Mouse (Mus musculus) heart, embryonic 16.5 days (tissue): Measurements from ENCODE around the gene Aven. TPM values are rescaled to one million over a fixed set of nuclear protein-coding genes. Genes with fewer than 3 reads are reported as not detected.

Experiments used
- ATAC-seq: fragments of 200-750 bp; cut with Nextera tagmentation; replicated peaks from 2 replicates; pipeline ENCODE4 v1.8.0; 2017; ENCODE audit warnings: moderate number of reproducible peaks; ENCODE audit not compliant: insufficient read depth, low FRiP score; ENCODE audit errors: extremely low read depth
- H3K27ac ChIP-seq: fragments of 300-500 bp; sonication (generic); 2 replicates; pipeline ENCODE4 v1.5.1; 2014; ENCODE audit warnings: mild to moderate bottlenecking, low read length, control low read depth, moderate library complexity
- H3K27me3 ChIP-seq: fragments of 300-500 bp; sonication (generic); 2 replicates; pipeline ENCODE4 v1.6.1; 2014; ENCODE audit warnings: low read length, mixed read lengths; ENCODE audit not compliant: control insufficient read depth, insufficient read depth
- H3K36me3 ChIP-seq: fragments of 300-500 bp; sonication (generic); 2 replicates; pipeline ENCODE4 v1.6.1; 2014; ENCODE audit not compliant: control insufficient read depth, insufficient read depth
- H3K4me1 ChIP-seq: fragments of 300-500 bp; sonication (generic); 2 replicates; pipeline ENCODE4 v1.6.1; 2014; ENCODE audit warnings: low read length, mixed read lengths; ENCODE audit not compliant: control insufficient read depth, insufficient read depth
- H3K4me2 ChIP-seq: fragments of 300-500 bp; sonication (generic); 2 replicates; pipeline ENCODE4 v1.6.1; 2014; ENCODE audit warnings: low read depth, mild to moderate bottlenecking, control low read depth, low read length
- H3K4me3 ChIP-seq: fragments of 300-500 bp; sonication (generic); 2 replicates; pipeline ENCODE4 v1.5.1; 2014; ENCODE audit warnings: mild to moderate bottlenecking, control low read depth, low read length
- H3K9ac ChIP-seq: fragments of 300-500 bp; sonication (generic); 2 replicates; pipeline ENCODE4 v1.6.1; 2014; ENCODE audit warnings: low read length, control low read depth
- H3K9me3 ChIP-seq: fragments of 300-500 bp; sonication (generic); replicated peaks from 2 replicates; pipeline ENCODE4 v1.6.1; 2016; ENCODE audit warnings: low read length; ENCODE audit not compliant: control insufficient read depth
- WGBS: fragments of 180-500 bp; shearing (Covaris S2); extraction: QIAGEN DNeasy Blood & Tissue Kit; methylation state at CpG from one replicate; pipeline ENCODE4 v1.1.7; 2014; 5-methylcytosine and 5-hydroxymethylcytosine counted together
- polyA plus RNA-seq: library from polyadenylated mRNA; unstranded; fragments of >200 nt; fragmentation: Nextera tagmentation; extraction: Ambion mirVana; gene quantifications from 2 replicates; pipeline ENCODE4 v1.2.1, GENCODE M21; 2015

Gene Aven
- polyA plus RNA-seq, 1 experiment from 2014 or later = 4.0 TPM

- H3K36me3 ChIP-seq = no peaks in the 10 kb centered on the region
- no peak for ATAC-seq
- H3K9me3 ChIP-seq = no peaks in the 10 kb centered on the region
- H3K27me3 ChIP-seq = no peaks in the 10 kb centered on the region
- peaks cover 7% of the 10 kb centered on the region; the same call in 1 of the 2 replicates for H3K4me1 ChIP-seq
- no peak overlapping the region for H3K9ac ChIP-seq
- no peak overlapping the region for H3K4me3 ChIP-seq
- no peak overlapping the region for H3K4me2 ChIP-seq
- 65% methylated on average over 10 of the region's 10 CpGs for WGBS
- no peak overlapping the region for H3K27ac ChIP-seq
Observed at GRCm38 (mm10) chr2:112600222-112600621, 107.5 kb downstream of the Aven start.

GRCm38 (mm10) chr2:112602487-112602886 is 109.7 kb downstream of the Aven start:
- H3K27ac ChIP-seq = no peak overlapping the region
- 56% methylated on average over 8 of the region's 8 CpGs for WGBS
- H3K4me1 ChIP-seq = peaks cover 7% of the 10 kb centered on the region; the same call in 1 of the 2 replicates
- no peak overlapping the region for H3K4me3 ChIP-seq
- ATAC-seq = no peak
- H3K9me3 ChIP-seq = no peaks in the 10 kb centered on the region
- H3K4me2 ChIP-seq = no peak overlapping the region
- H3K9ac ChIP-seq = no peak overlapping the region
- no peaks in the 10 kb centered on the region for H3K36me3 ChIP-seq
- no peaks in the 10 kb centered on the region for H3K27me3 ChIP-seq

- no peak overlapping the region for H3K4me3 ChIP-seq
- no peaks in the 10 kb centered on the region for H3K27me3 ChIP-seq
- no peaks in the 10 kb centered on the region for H3K36me3 ChIP-seq
- H3K27ac ChIP-seq = no peak overlapping the region
- 0 out of 2 replicates have a peak, but pooled peaks cover 3% of the 10 kb centered on the region for H3K9me3 ChIP-seq
- ATAC-seq = no peak
- H3K4me2 ChIP-seq = no peak overlapping the region
- peaks cover under 1% of the 10 kb centered on the region; the same call in 1 of the 2 replicates for H3K4me1 ChIP-seq
- H3K9ac ChIP-seq = no peak overlapping the region
- 72% methylated on average over 3 of the region's 3 CpGs for WGBS
Observed at GRCm38 (mm10) chr2:112606536-112606935, 113.8 kb downstream of the Aven start.

- ATAC-seq = no peak
- Histone ChIP-seq H3K27me3 (no peaks in the 10 kb centered on the region), H3K9ac (no peak overlapping the region), H3K36me3 (no peaks in the 10 kb centered on the region), H3K27ac (no peak overlapping the region), H3K4me3 (no peak overlapping the region), H3K9me3 (0 out of 2 replicates have a peak, but pooled peaks cover 3% of the 10 kb centered on the region), H3K4me2 (no peak overlapping the region), H3K4me1 (no peaks in the 10 kb centered on the region)
- 68% methylated on average over 3 of the region's 3 CpGs for WGBS
Observed at GRCm38 (mm10) chr2:112612628-112613027, 119.9 kb downstream of the Aven start.

GRCm38 (mm10) chr2:112614375-112614774 is 121.6 kb downstream of the Aven start:
- Histone ChIP-seq H3K27me3 (no peaks in the 10 kb centered on the region), H3K9ac (no peak overlapping the region), H3K4me1 (no peaks in the 10 kb centered on the region), H3K9me3 (0 out of 2 replicates have a peak, but pooled peaks cover 3% of the 10 kb centered on the region), H3K4me3 (no peak overlapping the region), H3K36me3 (no peaks in the 10 kb centered on the region), H3K27ac (no peak overlapping the region), H3K4me2 (no peak overlapping the region)
- ATAC-seq = no peak
- 90% methylated on average over 7 of the region's 7 CpGs for WGBS

GRCm38 (mm10) chr2:112617206-112617605 is 124.4 kb downstream of the Aven start:
- H3K4me3 ChIP-seq = no peak overlapping the region
- no peak overlapping the region for H3K27ac ChIP-seq
- 39% methylated on average over 3 of the region's 3 CpGs for WGBS
- no peak overlapping the region for H3K4me2 ChIP-seq
- no peaks in the 10 kb centered on the region for H3K36me3 ChIP-seq
- H3K4me1 ChIP-seq = no peaks in the 10 kb centered on the region
- no peaks in the 10 kb centered on the region for H3K9me3 ChIP-seq
- no peaks in the 10 kb centered on the region for H3K27me3 ChIP-seq
- H3K9ac ChIP-seq = no peak overlapping the region
- no peak for ATAC-seq

GRCm38 (mm10) chr2:112625156-112625555 is 132.4 kb downstream of the Aven start:
- WGBS = 79% methylated on average over 3 of the region's 3 CpGs
- ATAC-seq = no peak
- Histone ChIP-seq H3K9me3 (no peaks in the 10 kb centered on the region), H3K4me1 (no peaks in the 10 kb centered on the region), H3K4me3 (no peak overlapping the region), H3K4me2 (no peak overlapping the region), H3K27me3 (no peaks in the 10 kb centered on the region), H3K9ac (no peak overlapping the region), H3K36me3 (no peaks in the 10 kb centered on the region), H3K27ac (no peak overlapping the region)

GRCm38 (mm10) chr2:112630669-112631068 is 137.9 kb downstream of the Aven start:
- Histone ChIP-seq H3K36me3 (peaks cover 5% of the 10 kb centered on the region; the same call in 1 of the 2 replicates), H3K9me3 (no peaks in the 10 kb centered on the region), H3K9ac (no peak overlapping the region), H3K4me2 (no peak overlapping the region), H3K4me3 (no peak overlapping the region), H3K4me1 (no peaks in the 10 kb centered on the region), H3K27me3 (no peaks in the 10 kb centered on the region), H3K27ac (no peak overlapping the region)
- 78% methylated on average over 11 of the region's 11 CpGs for WGBS
- ATAC-seq = no peak

GRCm38 (mm10) chr2:112632536-112632935 is 139.8 kb downstream of the Aven start:
- 84% methylated on average over 9 of the region's 9 CpGs for WGBS

More at GRCm38 (mm10) chr2:112632536-112632935, 139.8 kb downstream of the Aven start:
- ATAC-seq = no peak
- no peak overlapping the region for H3K4me2 ChIP-seq
- H3K9ac ChIP-seq = no peak overlapping the region
- H3K4me1 ChIP-seq = peaks cover 9% of the 10 kb centered on the region
- no peaks in the 10 kb centered on the region for H3K9me3 ChIP-seq
- no peak overlapping the region for H3K27ac ChIP-seq
- H3K4me3 ChIP-seq = no peak overlapping the region
- H3K36me3 ChIP-seq = peaks cover 5% of the 10 kb centered on the region; the same call in 1 of the 2 replicates
- no peaks in the 10 kb centered on the region for H3K27me3 ChIP-seq
